Mouse (Mus musculus): ENCODE measurements around the gene Zfp872.
A peak's percentile ranks its signal among the peaks of the same experiment; 100 is the strongest.
"Not testable (repeated sequence)": the region's sequence is repeated elsewhere in the genome, so short reads cannot be mapped to it uniquely, and the experiment has no call there.

Gene Zfp872

DNA sequence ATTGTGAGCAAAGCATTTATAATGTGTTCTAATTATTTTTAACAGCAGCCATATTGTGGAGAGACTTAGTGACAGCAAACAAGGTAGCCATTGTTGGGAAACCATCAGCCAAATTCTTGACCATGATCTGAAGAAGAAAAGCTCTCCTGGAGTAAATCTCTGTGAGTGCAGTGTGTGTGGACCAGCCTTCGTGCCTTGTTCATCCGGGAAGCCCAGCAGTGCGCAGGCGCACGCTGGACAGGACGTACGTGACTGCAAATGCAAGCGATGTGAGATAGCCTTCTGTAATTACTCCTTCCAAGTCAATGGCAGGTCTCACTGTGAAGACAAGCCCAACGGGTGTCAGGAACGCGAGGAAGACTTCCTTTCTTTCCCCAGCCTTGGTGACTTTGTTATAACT, 18.6 kb upstream of the Zfp872 start:
- no peak for DNase-seq (ENCODE audit: low spot score in 2 of 2)

DNA sequence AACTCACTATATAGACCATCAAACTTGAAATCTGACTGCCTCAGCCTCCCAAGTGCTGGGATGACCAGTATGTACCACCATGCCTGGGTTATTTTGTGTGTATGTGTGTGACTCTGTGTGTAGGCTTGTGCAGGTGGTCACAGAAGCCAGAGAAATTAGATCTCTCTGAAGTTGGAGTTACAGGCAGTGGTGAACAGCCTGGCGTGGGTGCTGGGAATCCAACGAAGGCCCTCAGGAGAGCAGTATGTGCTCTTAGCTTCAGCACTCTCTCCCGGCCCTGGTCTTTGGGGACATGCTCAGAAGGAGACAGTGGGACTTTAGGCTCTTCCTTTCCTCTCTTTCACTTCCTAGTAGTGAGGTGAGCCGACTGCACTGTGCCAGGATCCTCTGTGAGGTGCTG, 15.6 kb upstream of the Zfp872 start:
- DNase-seq (ENCODE audit: low spot score in 2 of 2) = no peak

DNA sequence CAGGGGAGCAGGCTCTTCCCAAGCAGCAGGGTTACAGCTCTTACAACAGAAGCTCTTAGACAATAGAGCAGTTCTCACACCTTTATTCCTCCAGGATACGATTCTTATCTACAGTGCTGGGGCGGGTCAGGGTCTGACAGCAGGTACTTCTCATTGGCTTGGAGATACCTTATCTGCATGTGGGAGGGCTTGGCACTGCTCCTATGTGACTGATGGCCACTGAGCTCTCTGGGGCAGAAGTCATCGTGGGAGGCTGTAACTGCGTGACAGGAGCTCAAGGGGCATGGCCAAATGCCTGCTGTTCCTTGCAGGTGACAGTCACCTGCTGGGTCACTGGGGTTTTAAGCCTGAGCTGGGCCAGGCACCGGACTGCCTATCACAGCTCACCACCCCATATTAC, 8.5 kb downstream of the Zfp872 start:
- no peak for DNase-seq (ENCODE audit: low spot score in 2 of 2)

DNA sequence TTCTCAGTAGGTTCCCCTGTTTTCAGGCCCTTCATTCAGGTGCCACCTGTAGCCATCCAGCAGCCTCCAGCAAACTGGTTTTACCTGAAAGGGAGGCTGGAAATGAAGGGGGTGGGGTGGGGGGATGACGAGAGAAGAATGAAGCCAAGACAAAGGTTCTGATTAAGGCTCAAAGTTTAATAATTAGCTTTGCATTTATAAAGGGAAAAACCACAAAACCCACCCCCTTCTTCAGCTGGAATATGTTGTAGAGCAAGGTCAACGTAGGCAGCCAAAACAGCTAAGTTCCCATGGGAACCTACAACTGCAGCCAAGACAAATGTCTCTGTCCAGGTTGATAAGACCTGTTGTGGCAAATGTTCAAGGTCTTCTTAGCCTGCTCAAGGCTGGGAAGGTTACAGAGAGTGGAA, 25.9 kb downstream of the Zfp872 start:
- DNase-seq (ENCODE audit: low spot score in 2 of 2) = peak in 1 of 2 experiments; percentile 31

GRCm38 (mm10) chr9:22214549-22214948, 26.7 kb downstream of the Zfp872 start:
- DNase-seq (ENCODE audit: low spot score in 2 of 2) = no peak

GRCm38 (mm10) chr9:22216705-22217104, 28.8 kb downstream of the Zfp872 start:
- DNase-seq (ENCODE audit: low spot score in 2 of 2) = no peak

- DNase-seq (ENCODE audit: low spot score in 2 of 2) = no peak
Measured at GRCm38 (mm10) chr9:22217858-22218493, 30.1 kb downstream of the Zfp872 start.

GRCm38 (mm10) chr9:22224066-22224465, 36.2 kb downstream of the Zfp872 start:
- DNase-seq (ENCODE audit: low spot score in 2 of 2) = no peak

- no peak for DNase-seq (ENCODE audit: low spot score in 2 of 2)
Measured at GRCm38 (mm10) chr9:22224536-22225503, 36.9 kb downstream of the Zfp872 start.

- peak; percentile 97 to 100 for DNase-seq (ENCODE audit: low spot score in 2 of 2)
Measured at GRCm38 (mm10) chr9:22225581-22226388, 37.9 kb downstream of the Zfp872 start, which contains the start of gene Zfp809. TSS of gene Zfp809 (plus strand) at chr9:22225714.

DNA sequence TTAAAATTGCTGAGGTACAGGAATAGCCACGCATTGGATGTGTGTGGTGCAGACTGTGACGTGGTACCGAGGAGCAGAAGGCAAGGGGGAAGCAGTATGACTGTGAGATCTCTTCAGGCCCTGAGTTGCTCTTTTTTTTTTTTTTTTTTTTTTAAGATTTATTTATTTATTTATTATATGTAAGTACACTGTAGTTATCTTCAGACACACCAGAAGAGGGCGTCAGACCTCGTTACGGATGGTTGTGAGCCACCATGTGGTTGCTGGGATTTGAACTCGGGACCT, 38.4 kb downstream of the Zfp872 start:
- not testable (repeated sequence) for DNase-seq (ENCODE audit: low spot score in 2 of 2)

- peak; percentile 65 for DNase-seq (ENCODE audit: low spot score in 2 of 2)
Measured at GRCm38 (mm10) chr9:22226846-22227245, 39.0 kb downstream of the Zfp872 start.

GRCm38 (mm10) chr9:22229386-22230026, 41.6 kb downstream of the Zfp872 start:
- no peak for DNase-seq (ENCODE audit: low spot score in 2 of 2)

DNA sequence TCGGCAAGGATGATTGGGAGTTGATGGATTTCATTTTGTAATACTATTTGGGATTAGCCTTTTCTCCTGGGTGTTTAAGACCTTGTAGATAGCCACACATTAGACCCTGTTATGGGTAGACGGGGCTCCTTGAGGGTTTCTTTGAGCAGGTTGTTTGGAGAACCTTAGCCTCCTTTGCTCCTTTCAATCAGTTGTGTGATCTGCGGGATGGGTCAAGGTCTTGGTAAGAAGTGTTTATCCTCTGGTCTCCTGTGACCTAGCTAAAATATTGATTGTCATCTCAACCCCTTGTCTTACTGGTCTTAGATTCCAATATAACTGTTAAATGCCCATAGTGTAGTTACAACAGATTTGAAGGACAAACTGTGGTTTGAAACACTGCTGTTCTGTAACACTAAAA, 42.2 kb downstream of the Zfp872 start:
- DNase-seq (ENCODE audit: low spot score in 2 of 2) = no peak

GRCm38 (mm10) chr9:22230556-22230955, 42.7 kb downstream of the Zfp872 start:
- no peak for DNase-seq (ENCODE audit: low spot score in 2 of 2)

GRCm38 (mm10) chr9:22240001-22240400, 52.1 kb downstream of the Zfp872 start:
- DNase-seq (ENCODE audit: low spot score in 2 of 2) = no peak

DNA sequence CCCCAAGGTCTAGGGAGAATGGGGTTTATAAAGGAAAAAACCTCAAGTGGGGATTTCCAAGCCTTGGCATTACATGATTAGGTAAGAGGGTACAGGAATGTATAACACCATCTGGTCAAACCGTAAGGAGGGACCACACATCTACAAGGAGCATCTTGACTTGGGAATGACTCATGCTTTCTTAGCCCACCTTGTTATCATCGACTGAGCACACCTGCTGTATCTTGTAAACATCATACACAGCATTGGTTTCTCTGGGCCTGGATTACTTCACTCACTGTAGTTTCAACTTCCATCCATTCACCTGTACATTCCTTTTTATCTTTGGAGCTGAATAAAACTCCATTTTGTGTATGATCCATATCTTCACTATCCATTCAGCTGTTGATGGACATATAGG, 56.4 kb downstream of the Zfp872 start:
- no peak for DNase-seq (ENCODE audit: low spot score in 2 of 2)

Data from urinary bladder, postnatal 4 days (tissue).